Mouse (Mus musculus) lung, embryonic 16.5 days (tissue): ENCODE results near the gene Maip1. TPM values are rescaled to one million over a fixed set of nuclear protein-coding genes. Genes with fewer than 3 reads are reported as not detected.

Source experiments
- ATAC-seq: fragments of 200-750 bp; cut with Nextera tagmentation; 2 replicates; pipeline ENCODE4 v1.8.0; 2017; ENCODE audit warnings: low read depth, mild to moderate bottlenecking, moderate library complexity
- H3K27ac ChIP-seq: fragments of 300-500 bp; sonication (generic); 2 replicates; pipeline ENCODE4 v1.5.1; 2014; ENCODE audit warnings: mild to moderate bottlenecking, control low read depth, low read length
- H3K27me3 ChIP-seq: fragments of 300-500 bp; sonication (generic); 2 replicates; pipeline ENCODE4 v1.6.1; 2014; ENCODE audit warnings: low read depth, low read length, mixed read lengths; ENCODE audit not compliant: control insufficient read depth, insufficient read depth
- H3K36me3 ChIP-seq: fragments of 300-500 bp; sonication (generic); 2 replicates; pipeline ENCODE4 v1.6.1; 2014; ENCODE audit warnings: low read length; ENCODE audit not compliant: control insufficient read depth, insufficient read depth
- H3K4me1 ChIP-seq: fragments of 300-500 bp; sonication (generic); replicated peaks from 2 replicates; pipeline ENCODE4 v1.6.1; 2014; ENCODE audit warnings: low read length, mixed read lengths; ENCODE audit not compliant: control insufficient read depth, insufficient read depth
- H3K4me2 ChIP-seq: fragments of 300-500 bp; sonication (generic); 2 replicates; pipeline ENCODE4 v1.6.1; 2014; ENCODE audit warnings: low read depth, low read length, control low read depth
- H3K4me3 ChIP-seq: fragments of 300-500 bp; sonication (generic); 2 replicates; pipeline ENCODE4 v1.5.1; 2014; ENCODE audit warnings: mild to moderate bottlenecking, low read length, control low read depth
- H3K9ac ChIP-seq: fragments of 300-500 bp; sonication (generic); 2 replicates; pipeline ENCODE4 v1.6.1; 2014; ENCODE audit warnings: low read length, control low read depth
- H3K9me3 ChIP-seq: fragments of 300-500 bp; sonication (generic); 2 replicates; pipeline ENCODE4 v1.6.1; 2016; ENCODE audit warnings: low read length; ENCODE audit not compliant: control insufficient read depth
- WGBS: fragments of 180-500 bp; shearing (Covaris S2); extraction: QIAGEN DNeasy Blood & Tissue Kit; methylation state at CpG from one replicate; pipeline ENCODE4 v1.1.7; 2014; 5-methylcytosine and 5-hydroxymethylcytosine counted together
- polyA plus RNA-seq: library from polyadenylated mRNA; unstranded; fragments of >200 nt; fragmentation: Nextera tagmentation; extraction: Ambion mirVana; gene quantifications from 2 replicates; pipeline ENCODE4 v1.2.1, GENCODE M21; 2015

Gene Maip1
- polyA plus RNA-seq, 1 experiment from 2014 or later: 18.6 TPM

DNA sequence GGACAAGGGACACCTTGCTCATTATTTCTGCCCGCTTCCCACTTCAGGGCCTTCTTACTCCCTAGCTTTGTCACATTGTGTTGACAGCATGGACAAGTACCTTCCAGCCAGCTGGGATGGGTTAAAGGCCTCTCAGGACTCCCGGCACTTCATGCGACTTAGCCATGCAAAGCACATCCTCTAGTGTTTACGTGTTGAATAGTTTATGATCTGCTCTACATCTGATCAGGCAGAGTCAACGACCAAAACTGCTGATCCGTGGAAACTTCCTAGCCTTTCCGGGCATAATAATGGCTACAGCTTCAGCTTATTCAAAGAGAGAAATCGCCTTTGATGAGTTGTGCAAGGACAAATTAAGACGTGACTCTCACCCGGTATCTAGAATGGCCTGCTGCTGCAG is 39.6 kb downstream of the Maip1 start:
- Histone ChIP-seq H3K4me3 (no peak overlapping the region), H3K9ac (no peak overlapping the region), H3K4me1 (no peaks in the 10 kb centered on the region), H3K9me3 (no peaks in the 10 kb centered on the region), H3K27ac (no peak overlapping the region), H3K4me2 (no peak overlapping the region), H3K36me3 (no peaks in the 10 kb centered on the region), H3K27me3 (no peaks in the 10 kb centered on the region)
- ATAC-seq: no peak
- 57% methylated on average over 10 of the region's 10 CpGs for WGBS

DNA sequence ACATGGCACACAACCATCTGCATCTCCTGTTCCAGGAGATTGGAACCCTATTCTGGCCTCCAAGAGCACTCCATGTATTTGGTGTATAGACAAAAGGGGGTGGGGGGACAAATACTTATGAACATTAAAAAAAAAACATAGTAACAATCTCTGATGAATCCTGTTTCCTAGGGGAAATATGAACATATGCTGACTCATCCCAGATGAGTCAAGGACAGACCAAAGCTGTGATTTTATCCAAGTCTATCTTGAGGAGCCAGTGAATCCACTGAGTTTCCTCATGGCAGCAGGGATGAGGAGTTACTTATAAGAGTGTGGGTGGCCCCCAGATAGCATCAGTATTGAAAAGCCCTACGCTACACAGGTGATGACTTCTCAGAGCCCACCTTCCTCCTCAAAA is 44.1 kb downstream of the Maip1 start:
- Histone ChIP-seq H3K9me3 (no peaks in the 10 kb centered on the region), H3K4me1 (no peaks in the 10 kb centered on the region), H3K9ac (no peak overlapping the region), H3K4me2 (no peak overlapping the region), H3K27me3 (no peaks in the 10 kb centered on the region), H3K4me3 (no peak overlapping the region), H3K36me3 (no peaks in the 10 kb centered on the region), H3K27ac (no peak overlapping the region)
- WGBS: 88% methylated on average over 1 of the region's 1 CpGs
- ATAC-seq: no peak

DNA sequence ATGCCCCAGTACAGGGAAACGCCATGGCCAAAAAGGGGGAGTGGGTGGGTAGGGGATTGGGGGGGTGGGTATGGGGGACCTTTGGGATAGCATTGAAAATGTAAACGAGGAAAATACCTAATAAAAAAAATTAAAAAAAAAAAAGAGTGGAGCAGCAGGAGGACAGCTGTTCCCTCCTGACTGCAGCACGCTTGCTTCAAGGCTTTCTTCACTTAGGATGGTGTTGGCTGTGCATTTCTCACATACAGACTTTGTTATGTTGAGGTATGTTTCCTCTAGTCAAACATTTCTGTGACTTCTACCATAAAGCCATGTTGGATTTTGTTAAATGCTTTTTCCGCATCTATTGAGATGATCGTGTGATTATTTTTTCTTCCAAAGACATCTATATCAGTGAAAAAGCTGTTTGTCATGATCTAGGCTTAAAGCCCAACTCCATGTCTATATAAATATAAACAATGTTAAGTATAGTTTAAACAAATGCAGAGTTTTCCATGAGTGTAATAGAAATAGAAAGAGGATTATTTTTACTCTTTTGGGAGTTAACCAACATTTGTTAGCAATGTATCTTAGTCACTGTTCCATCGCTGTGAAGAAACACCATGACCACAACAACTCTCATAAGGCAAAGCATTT is 54.3 kb downstream of the Maip1 start:
- no peak overlapping the region for H3K9ac ChIP-seq
- ATAC-seq: peak; percentile 74
- H3K36me3 ChIP-seq: no peaks in the 10 kb centered on the region
- no peak overlapping the region for H3K27ac ChIP-seq
- no peak overlapping the region for H3K4me2 ChIP-seq
- H3K9me3 ChIP-seq: no peaks in the 10 kb centered on the region
- H3K4me3 ChIP-seq: no peak overlapping the region
- H3K4me1 ChIP-seq: no peaks in the 10 kb centered on the region
- 48% methylated on average over 5 of the region's 6 CpGs for WGBS
- no peaks in the 10 kb centered on the region for H3K27me3 ChIP-seq

Other genes starting within 250 kb of the Maip1 start
- 13.5 and 14.1 TPM in 2 replicates for gene 1700066M21Rik, start 28.7 kb upstream of the Maip1 start, polyA plus RNA-seq
- 34.0 and 35.0 TPM in 2 replicates for gene Tyw5, start 773 bp downstream of the Maip1 start, polyA plus RNA-seq